Mouse (Mus musculus): ENCODE measurements around the gene Spib.

Gene Spib

DNA sequence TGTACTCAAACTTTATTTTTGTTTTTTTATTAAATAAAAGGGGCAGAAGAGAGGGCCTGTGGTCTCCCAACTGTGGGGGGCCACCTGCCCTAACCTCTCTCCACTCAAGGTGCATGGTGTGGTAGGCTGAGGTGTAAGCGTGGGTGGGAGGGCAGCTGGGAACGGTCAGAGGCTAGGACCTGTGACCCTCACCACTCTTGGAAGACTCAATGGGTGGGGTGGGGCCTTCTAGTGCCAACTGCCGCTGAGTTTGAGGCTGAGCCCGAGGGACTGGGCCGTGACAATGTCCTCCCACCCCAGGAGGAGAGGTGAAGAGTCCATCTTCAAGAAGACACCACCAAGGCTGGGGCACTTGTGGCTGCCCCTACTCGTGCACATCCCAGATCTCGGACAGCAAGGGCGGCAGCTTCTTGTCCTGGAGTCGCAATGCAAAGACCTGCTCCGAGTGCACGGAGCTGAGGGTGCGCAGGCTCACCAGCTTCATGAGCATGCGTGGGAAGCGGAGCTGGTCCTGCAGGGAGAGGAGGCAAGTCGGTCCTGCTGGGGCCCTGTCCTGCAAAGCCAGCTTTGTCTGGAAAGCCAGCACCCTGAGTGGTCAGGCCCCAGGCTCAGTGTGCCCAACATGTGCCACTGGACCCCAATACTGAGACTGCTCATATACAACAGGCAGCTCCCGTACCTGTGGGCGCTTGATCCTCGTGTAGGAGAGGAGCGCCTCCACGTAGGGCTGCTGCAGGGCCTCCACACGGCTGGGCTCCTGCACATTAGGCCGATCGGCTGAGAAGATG is 17.9 kb upstream of the Spib start:
- DNase-seq (ENCODE audit: inconsistent age in 2 of 2, low spot score in 1 of 2) = peak in 1 of 2 experiments; percentile 48

DNA sequence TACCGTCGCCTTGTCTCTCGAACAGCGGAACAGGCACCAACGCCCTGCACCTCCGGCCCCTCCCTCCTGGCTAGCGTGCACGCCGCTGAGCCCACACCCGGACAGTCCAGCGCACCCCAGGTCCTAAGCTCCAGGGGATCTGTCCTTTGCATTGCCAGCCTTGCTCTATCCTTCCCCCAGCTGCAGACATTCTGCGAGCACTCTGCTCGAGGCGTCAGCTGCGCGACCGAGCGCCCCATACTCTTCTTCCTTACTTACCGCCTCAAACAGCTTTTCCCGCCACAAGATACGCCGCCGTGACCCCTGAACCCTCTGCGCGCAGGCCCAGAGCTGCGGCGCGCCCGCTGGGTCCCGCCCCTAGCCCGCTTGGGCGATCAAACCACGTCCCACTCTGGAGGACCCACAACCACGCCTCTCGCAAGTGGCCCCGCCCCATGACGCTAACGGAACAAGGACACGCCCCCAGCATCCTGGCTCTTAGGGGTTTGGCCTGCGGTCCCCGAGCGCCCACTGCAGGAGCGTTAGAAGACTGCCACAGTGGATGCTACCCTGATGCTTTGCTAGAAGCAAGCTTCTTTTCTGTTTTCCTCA is 16.7 kb upstream of the Spib start, which contains the start of gene Pold1:
Pold1 (minus strand) TSS at position 353 of the 591 bp plus-strand sequence.
- peak; percentile 100 for DNase-seq (ENCODE audit: inconsistent age in 2 of 2, low spot score in 1 of 2)

DNA sequence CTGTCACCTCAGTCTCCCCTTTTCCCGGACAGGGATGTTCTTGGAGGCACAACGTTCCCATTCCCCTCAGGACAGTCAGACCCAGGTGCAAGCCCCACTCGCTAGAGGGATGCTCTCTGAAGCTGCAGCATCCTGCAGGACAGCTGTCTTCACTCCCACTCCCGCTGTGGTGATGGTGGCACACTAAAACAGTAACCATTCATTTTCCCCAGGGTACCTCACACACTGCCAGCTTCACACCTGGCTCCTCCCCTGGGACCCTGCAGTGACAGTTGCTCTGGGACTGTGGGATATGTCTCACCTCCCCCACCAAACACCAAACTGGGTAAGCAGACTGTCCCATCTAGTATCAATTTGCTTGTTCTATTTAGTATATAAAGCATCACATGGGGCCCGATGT is 15.9 kb upstream of the Spib start:
- no peak for DNase-seq (ENCODE audit: inconsistent age in 2 of 2, low spot score in 1 of 2)

DNA sequence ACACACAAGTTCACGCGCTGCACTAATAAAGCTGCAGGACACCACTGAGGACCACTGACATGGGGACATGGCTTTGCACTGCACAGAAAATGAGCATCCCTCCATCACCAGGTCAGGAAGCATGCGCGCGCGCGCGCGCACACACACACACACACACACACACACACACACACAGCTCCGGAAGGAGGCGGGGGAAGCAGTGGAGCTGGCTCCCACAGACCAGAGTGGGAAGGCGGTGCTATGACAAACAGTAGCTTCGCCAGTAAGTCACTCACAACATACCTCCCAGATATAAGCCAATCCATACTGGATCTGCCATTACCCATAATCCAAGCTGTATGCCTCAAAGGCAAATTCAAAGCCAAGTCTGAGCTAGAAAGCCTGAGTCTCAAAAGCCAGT is 15.2 kb upstream of the Spib start:
- DNase-seq (ENCODE audit: inconsistent age in 2 of 2, low spot score in 1 of 2) = no peak

DNA sequence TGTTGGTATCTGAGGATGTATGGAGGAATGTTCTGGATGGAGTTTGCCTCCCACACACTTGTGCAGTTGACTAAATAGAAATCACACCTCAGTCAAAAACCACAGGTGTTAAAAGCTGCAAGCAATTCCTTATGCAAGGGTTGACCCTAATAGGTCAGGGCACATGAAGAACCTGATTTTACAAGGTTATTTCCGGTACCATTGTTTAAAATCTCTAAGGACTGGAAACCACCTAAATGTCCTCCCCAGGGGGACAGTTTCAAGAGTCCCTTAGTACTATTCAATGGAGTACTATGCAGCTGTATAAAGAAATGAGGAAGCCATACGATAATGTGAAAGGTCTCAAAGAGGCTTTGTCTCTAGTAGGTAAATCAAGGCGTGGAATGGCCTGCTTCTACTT is 14.4 kb upstream of the Spib start:
- DNase-seq (ENCODE audit: inconsistent age in 2 of 2, low spot score in 1 of 2) = no peak

DNA sequence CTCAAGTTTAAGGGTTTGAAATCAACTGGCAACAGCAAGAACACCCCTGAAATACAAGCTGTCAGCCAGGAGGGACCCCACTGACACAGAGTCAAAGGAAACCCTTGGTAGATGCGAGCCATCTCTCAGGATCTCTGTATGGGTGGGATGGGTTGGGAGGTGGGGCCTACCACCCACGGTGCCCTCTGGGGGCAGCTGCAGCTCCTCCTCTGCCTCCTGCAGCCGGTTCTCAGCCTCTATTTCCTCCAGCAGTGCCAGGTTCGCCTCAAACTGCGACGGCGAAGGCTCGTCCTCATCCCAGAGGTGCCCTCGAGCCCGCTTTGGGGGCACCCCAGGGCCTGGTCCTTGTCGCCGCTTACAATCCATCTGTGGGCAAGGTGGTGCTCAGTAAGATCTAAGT is 11.2 kb upstream of the Spib start:
- DNase-seq (ENCODE audit: inconsistent age in 2 of 2, low spot score in 1 of 2) = no peak

DNA sequence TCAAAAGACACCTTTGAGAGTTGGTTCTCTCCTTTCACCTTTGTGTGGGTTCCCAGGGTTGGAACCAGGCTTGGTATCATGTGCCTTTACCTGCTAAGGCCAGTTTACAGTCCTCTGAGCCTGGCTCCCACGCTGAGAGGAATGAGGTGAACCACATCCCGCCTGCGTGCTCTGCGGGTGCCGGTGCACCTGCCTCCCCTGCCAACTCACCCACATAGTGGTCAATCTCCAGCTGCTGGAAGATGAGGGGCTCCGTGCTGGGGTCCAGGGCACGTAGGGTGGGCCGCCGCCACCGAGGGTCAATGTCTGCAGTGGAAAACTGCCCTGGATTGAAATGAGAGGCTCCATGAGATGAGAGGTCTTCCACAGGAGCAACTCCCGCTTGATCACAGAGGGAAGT is 10.7 kb upstream of the Spib start:
- no peak for DNase-seq (ENCODE audit: inconsistent age in 2 of 2, low spot score in 1 of 2)

DNA sequence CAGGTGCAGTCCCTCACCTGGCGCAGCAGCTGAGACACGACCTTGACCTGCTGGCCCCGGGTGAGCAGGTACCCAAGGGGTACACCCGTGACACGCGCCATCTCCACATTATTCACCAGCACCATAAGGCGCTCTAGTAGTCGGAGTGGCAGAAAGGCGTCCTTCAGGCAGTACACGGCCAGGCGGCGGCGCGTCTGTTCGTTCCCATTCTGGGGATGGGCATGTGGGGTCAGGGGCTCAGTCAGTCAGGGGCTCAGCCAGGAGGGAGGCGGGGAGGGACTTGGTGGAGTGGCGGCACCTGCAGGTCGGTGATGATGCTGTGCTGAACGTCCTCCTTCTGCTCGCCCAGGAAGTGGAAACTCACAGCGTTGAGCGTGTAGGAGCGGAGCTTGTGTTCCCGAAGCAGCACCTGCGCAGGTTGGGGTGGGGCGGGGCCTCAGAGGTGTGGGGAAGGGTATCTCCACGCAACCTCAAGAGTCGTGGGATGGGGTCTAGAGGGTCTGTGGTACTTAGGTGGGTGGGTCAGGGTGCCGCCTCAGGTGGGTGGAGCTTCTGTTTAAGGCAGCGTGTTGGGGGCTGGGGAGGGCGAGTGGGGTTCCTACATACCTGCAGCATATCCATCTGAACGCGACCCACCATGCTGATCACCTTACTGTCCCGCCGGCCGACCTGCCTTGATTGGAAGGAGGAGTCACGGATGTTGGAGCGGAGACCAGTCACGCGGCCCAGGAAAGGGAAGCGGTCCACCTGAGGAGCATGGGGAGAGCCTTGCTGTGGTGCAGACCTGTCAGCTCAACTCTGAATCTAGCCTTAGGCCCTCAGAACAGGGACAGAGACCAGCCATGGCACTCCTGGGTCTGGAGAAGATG is 7.1 kb upstream of the Spib start:
- no peak for DNase-seq (ENCODE audit: inconsistent age in 2 of 2, low spot score in 1 of 2)

DNA sequence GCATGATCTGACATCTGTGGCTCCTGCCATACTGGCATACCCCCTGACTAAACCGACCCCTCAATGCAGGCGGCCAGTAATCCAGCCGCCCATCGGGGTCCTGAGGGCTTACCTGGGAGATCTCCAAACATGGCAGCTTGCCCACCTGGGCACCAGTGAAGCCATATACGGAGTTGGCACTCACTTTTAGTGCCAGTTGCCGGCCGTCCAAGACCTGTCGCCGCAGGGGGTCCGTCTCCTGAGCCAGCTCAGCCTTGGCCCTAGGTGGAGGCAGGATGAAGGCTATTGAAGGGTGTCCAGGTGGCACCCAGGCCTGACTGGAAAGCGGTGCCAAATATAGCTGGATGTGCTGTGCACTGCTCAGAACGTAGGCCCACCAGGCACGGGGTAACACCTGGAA is 5.6 kb upstream of the Spib start:
- DNase-seq (ENCODE audit: inconsistent age in 2 of 2, low spot score in 1 of 2) = no peak

DNA sequence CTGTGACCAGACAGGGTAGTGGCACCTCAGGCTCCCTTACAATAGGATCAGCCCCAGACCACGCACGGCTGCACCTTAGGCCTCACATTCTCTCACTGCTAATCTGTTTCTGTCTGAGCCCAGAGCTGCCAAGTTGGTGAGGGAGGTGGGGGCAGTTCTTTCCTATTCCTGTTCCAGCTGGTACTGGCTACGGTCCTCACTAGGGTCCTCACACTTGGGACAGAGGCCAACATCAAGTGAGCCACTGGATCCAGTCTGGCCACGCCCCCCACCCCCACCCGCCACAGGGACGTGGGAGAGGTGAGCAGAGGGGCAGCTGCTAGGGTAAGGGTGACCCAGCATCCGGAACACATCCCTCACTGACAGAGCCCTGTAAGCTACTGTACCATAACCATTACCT is 5.1 kb upstream of the Spib start:
- DNase-seq (ENCODE audit: inconsistent age in 2 of 2, low spot score in 1 of 2) = no peak

DNA sequence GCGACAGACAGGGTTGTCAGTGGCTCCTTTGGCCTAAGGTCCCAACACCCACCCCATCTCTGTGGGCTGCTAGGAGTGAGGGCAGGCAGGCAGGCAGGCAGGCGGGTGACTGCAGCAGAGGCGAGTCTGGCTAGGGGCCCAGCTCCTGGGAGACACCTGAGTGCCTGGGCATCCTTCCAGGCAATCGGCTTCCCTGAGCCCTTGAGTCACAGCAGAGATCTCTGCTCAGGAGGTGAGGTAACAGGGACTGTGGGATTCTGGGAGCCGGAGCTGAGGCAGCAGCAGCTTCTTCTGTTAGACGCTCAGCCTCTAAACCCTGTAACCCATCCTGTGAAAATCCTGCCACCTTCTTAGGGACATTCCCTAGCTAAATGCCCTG is 4.7 kb upstream of the Spib start:
- no peak for DNase-seq (ENCODE audit: inconsistent age in 2 of 2, low spot score in 1 of 2)

DNA sequence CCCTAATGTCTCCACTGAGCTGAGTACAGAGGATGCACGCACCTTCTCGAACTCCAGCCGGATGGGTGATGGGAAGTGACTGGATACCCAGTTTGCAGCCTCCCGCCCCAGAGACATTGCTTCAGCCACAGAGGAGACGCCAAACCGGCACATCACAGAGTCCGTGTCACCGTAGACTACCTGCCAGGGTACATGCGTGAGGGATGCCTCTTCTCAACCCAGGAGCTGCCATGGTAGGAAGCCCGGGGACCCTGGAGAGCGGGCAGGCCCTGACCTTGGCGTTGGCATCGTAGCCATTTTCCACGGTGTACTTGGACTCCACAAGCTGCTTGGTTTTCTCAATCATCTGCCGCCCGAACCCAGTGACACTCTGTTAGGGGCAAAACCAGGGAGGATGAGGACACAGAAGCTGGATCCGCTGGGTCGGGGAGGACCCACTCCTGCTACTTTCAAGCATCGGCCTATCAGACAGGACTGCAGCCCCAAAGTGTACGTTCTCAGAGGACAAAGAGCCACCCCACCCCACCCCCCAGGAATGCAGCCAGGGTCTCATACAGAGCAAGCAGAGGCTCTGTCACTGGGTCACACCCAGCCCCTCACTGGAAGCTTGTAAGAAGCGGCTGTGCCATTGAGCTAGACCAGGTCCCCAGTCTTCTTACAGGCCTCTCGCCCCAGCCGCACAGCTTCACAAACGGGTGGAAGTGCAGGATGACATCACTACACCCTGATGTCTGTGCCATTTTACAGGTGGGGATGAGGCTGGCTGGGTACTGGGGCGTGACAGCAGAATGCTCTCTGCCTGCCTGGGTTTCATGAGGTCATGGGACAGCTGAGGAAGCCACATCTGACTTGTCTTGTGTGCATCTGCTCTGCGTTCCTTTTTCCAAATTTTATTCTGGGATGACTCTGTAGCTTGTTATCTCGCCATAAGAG is 4.1 kb upstream of the Spib start:
- no peak for DNase-seq (ENCODE audit: inconsistent age in 2 of 2, low spot score in 1 of 2)

DNA sequence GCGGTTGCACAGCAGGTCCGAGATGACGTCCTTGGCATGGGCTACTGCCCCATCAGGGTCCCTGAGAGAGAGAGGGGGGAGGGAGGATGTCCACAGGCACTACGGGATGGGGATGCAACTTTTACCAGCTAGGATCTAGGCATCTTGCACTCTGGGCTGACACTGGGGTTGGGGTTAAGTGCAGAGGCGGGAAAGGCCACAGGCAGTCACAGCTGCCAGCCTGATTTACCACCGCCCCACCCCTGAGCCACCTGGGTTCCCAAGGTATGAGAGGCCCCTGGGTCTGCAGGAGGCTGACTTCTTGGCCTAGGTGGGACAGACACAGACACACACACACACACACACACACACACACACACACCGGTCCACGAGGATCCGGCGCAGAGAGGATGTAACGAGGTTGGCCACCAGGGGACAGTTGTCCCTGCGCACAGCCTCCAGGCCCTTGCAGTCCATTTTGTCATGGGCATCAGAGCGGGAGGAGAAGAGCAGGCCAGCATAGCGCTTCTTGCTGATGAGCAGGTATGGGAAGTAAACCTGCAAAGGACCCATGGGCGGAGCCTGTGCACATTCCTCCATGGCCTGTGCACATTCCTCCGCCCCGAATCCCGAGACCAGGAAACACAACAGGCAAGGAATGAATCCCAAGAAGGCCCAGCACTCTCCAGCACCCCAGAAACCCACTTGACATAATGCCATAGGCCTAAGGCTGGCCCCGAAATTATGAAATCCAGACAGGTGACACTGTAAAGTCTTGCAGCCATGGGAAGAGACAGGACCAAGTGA is 3.0 kb upstream of the Spib start:
- no peak for DNase-seq (ENCODE audit: inconsistent age in 2 of 2, low spot score in 1 of 2)

DNA sequence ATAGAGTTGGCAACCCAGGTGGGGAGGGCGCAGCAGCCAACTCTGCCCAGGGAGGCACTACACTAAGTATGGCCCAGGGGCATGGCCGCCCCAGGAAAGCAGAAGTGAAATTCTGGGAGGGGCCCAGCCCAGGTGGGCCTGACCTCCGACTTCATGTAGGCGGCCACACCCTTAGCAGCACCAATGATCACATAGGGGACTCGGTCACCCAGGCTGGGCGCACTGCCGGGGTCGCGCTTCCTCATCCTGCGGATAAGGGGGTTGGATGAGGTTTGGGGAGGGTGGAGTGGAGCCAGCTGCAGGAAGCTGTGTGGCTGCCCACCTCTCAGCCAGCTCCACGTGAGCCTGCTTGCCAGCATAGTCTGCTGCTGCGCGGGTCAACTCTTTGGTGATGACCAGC is 2.4 kb upstream of the Spib start:
- DNase-seq (ENCODE audit: inconsistent age in 2 of 2, low spot score in 1 of 2) = no peak

DNA sequence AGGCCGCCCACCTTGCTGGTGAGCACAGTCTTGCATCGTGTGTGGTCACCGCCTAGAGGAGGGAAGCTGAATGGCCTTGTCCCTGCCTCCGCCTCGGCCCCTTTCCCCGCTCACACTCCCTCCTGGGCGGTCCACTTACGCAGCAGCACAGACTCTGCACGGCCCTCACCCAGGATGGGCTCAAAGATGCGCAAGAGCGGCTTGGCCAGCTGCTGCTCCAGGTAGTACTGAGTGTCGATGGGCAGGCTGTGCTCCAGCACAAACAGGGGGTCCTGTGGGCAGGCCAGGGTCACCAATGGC is 1.8 kb upstream of the Spib start:
- no peak for DNase-seq (ENCODE audit: inconsistent age in 2 of 2, low spot score in 1 of 2)

DNA sequence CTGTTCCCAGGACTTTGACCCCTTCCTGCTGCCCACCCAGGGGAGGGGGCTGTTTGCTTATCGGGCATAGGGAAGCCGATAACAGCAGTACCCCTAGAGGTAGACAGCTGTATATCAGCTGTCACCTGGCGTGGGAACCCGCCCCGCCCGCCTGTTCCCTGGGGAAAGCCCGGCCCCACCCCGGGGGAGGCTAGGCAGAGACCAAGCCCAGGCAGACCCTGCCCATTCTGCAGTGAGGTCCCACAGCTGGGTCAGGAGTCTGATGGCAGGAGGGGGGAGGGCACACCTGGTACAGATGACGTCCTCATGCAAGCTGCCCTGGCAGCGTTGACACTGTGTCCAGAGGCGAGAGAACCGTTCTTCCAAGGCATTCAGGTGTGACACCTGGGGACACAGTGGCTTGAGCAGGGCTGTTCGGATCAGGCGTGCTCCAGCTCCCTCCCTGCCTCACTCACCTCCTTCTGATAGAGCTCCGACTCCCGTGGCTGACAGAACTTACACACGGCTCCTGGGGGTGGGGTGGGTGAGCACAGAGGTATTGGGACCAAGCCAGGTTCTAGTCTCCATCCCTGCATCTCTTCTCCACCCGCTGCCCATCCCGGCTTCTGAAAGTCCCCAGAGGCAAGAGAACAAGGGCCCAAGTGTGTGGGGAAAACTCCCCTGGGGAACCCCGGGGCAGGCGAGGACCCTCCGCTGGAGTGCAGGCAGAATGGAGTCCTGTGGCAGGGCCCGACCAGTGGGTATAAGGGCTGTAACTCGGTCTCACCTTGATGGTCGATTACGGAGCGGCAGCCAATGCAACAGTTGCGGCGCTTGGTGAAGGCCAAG is 1.3 kb upstream of the Spib start:
- no peak for DNase-seq (ENCODE audit: inconsistent age in 2 of 2, low spot score in 1 of 2)

DNA sequence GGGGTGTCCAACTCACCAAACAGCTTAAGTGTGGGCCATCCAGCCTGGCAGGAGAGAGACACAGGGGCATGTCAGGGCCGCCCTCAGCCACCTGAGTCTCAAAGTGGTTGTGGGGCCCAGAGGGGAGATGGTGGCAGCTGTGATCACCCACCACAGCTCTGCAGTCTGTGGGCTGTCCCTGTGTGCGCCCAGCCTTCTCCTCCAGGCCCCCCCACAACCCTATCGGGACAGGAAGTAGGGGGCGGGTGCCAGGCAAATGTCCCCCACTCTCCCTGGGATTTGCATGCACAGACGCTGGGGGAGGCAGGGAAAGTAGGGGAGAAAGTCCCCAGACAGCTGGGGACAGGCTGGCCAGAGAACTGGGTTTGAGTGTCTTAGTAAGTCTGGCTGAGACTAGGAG is 664 bp downstream of the Spib start:
- no peak for DNase-seq (ENCODE audit: inconsistent age in 2 of 2, low spot score in 1 of 2)

DNA sequence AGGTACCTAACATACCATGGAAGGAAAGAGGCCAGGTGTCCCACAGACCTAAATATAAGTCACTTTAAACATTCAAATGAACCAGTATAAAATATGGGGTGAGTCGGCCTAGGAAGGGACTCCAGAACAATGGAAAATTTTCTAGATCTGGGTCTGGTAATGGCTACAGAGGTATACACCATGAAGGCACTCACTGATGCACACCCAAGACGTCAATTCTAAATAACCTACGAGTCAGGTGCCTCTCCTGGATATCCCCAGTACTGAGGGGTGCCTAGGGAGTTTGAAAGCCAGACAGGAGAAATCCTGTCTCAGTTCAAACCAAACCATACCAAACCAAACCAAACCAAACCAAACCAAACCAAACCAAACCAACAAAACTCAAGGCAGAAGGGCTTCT is 1.4 kb downstream of the Spib start:
- DNase-seq (ENCODE audit: inconsistent age in 2 of 2, low spot score in 1 of 2) = no peak

DNA sequence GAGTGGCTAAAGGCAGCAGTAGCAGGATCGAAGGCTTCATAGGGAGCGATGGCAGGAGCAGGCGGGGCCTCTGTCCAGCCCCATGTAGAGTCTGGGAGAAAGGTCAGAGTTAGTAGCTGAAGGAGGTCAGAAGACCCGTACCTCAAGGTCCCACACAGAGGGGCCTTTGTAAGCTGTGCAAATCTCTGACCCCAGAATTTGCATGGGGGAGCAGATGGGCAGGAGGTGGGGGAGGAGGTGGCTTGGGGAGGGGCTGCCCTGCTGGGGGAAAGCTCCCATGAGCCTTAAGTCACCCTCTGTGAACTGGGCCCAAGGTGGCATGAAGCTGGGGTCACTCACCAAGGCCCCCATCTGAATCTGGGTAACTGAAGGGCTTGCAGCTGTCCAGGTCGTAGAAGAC is 2.4 kb downstream of the Spib start:
- DNase-seq (ENCODE audit: inconsistent age in 2 of 2, low spot score in 1 of 2) = no peak

All from adrenal gland, adult (tissue).